Mouse (Mus musculus): ENCODE data around the gene Myo1b.

Gene Myo1b

DNA sequence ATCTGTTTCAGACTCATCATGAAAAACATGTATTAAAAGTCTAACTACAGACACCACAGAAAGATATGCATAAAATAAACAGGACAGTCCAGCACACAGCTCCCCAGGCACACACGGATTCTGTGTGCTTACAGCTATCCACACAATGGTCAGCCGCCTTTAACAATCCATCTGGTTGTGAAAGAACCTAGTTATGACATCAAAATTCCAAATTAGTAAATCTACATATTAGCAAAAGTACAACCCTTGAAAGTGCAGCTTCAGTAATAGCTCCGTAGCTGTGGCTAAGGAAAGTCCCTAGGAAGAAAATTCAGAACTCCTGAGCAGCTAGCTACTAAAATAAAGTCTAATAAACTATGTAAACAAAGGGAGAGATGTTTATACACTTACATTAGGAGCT is 21.1 kb downstream of the Myo1b start:
- no peak for DNase-seq

DNA sequence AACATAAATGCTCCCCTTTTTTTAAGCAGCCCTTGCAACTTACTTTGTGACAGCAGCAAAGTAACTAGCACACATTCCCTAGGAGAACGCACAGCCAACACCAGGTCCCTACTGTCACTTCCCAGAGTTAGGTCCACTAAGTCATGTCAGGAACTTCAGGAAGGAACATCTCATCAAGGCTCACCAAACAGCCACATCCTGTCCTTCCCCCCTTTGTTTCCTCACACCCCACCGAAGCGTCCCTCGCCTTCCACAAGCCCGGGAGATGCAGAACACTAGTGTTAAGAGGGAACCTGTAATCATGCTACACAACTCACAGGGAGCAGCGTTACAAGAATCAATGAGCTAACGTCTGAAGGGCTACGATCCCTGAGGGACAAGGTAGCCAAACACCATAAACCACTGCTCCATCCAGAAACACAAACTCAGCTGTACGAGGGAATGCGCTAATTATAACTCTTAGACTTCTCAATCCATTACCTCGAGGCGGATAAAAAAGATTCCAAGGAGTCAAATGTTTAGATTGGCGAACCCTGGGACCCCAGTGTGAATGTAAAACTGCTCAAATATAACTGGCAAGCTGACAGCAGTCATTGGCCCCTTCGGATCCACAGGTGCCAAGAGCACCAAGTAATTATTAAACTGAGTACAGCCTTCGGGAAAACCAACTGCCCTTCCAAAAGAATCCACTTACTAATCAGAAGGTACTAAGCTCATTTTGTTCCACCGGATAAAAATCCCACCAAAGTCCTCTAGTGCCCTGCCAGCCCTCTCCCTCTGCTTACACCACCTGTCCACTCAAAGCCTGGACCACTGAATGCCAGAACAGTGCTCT is 22.1 kb downstream of the Myo1b start:
- peak; percentile 42 for DNase-seq

DNA sequence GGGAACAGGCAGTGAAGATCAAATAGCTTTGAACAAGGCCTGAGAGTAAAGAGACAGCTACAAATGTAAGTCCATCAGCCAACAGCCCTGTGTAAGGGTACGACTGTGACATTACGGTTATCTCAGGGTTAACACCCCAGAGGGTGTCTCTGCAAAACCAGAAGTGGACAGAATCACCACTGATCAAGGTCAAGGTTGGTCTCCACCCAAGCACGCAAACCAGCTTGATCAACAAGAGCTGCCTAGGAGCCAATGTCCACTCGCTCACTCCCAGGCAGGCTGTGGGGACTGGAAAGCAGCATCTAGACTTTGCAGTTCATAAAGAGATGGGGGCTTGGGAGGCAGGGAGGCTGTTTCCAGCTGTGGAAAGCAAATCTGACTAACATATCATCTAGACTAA is 23.9 kb downstream of the Myo1b start:
- no peak for DNase-seq

DNA sequence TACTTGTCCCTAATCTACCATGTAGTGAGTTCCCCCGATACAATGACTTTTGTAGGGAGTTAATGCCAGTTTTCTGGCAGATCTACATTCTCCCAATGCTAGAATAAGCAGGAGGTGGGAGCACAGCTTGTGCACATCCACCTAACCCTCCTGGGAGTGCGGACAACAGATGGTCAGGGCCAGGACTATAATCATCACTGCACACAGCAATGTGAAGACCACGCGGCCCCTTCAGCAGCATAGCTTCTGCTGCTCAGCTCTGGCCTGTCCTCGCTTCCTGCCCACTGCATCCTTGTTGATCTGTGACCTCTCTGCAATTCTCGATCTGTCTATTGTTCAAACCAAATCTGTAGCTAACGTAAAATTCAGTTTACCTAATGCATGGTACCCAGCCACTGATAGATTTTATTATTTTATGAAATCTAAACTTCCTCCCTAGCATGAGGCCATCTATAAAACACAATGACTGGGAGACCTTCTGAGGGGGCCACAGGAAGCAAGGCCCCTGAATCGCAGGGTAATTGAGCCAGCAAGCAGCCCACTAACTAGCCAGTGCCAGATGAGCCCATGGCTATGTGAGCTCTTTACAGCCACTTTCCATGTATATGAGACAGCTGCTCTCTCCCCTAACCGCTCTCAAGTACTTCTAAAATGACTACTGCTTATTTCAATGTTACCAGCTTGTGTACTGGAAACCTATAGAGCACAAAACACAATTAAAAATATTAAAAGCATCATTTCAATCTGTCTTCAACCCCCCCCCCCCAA is 27.6 kb downstream of the Myo1b start:
- DNase-seq, result no peak

DNA sequence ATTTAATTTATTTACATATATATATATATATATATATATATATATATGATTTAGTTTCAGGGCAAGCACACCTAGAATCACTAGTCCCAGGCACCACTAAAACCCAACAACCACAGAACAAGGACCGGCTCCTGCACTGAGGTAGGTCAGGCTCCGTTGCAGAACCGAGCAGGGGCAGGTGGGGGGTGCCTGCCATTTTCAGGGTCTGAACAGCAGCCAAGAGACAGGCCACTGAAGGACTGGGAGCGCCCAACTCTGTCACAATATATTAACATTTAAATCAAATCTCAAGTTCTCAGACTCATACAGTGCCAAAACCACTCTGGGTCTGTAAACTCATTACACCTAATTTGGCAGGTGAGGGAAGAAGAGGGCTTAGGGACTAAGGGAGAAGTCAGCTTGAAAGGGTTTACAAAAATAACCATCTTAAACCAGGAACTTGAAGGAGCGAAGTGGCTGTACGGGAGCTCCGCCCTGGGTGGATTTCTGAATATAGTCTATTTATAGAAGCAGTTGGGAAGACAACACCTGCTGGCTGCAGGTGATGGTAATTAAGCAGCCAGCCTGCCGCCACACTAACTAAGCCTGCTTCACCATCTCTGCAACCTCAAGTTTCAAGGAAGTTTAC is 30.4 kb downstream of the Myo1b start:
- DNase-seq, result no peak

DNA sequence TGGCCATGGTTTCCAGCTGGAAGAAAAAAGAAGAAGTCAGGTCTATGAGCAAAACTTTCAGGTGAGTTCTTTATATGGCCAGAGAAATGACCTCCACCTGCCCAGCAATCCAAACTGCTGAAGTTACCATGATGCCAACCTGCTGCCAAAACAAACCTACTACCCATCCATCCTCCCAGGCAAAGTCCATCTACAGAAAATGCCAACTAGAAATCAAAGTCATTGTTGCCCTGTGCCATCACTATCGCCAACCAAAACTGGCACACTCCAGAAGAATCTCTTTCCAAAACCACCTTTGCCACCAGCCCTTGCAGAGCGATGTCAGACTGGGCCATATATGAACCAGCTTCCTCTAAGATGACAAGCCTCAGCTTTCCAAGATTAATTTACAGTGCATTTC is 32.7 kb downstream of the Myo1b start:
- no peak for DNase-seq

DNA sequence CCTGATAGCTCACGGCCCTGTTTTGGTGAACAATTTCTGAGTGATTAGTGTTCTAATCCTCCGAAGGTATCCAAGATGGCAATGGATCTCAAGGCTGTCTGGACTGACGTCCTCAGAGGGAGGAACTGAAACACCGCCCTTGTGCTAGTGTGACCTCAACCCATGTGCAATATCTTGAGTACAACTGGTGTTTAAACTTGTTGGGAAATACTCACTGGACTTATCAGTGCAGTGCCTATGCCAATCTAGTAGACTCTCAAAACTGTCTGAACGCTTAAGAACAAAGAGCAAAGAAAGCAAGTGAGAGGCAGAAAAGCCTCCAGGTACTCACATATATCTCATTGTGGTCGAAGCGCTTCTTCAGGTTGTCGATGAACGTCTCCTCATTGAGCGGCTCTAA is 33.1 kb downstream of the Myo1b start:
- no peak for DNase-seq

DNA sequence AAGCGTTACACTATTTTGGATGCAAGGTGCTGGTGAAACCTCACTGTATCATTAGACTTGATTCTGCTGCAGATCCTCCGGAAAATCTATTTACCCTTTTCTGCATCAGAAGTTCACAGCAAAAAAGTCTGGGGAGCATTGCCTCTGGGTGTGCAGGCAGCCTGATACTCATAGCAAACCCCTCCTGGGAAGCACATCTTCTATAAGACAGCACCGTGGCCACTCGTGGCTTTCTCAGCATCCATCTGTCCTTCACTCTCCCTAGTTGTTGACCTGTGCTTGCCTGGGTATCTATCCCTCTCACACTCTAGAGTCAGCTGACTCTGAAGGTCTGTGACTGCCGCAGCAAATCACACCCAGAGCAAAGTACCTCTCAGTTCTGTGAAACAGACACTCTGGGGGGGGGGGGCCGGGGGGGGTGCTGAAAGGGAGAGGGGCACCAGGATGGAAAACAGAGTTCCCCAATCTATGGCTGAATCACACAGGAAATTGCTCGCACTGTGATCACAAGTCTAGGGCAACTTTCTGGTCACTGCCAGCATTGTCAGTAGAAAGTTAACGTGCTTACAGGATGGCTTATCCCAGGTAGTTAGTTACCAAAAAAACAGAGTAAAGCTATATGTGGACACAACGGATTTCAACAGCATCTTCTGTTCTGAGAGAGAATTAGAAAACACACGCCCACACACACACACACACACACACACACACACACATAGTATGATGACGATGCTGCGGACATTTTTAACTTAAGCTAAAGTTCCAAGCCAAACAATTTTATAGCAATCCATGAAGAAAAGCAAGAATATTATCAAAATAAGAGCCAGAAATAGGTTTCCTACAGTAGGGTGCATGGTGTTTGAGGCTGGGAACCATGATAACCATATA is 35.7 kb downstream of the Myo1b start:
- DNase-seq, result no peak

DNA sequence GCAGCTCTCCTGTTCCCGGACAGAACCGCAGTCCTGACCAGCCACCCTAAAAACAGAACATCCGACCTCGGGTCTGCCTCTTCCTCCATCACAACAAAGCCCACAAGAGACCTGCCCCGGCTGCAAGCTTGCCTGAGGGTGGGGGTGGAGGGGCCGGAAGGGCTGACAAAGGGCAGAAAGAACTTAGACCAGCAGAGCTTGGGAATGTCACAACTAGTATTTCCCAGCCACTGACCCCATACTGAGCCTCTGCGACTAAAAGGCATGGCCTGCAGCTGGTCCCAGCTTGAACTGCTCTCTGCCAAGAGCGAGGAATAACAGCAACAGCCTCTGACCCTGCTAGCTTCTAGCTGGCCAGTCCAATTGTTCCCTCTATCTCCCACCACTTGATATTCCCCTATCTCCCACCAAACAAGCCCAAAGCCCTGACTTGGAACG is 36.5 kb downstream of the Myo1b start:
- DNase-seq, result peak; percentile 72

DNA sequence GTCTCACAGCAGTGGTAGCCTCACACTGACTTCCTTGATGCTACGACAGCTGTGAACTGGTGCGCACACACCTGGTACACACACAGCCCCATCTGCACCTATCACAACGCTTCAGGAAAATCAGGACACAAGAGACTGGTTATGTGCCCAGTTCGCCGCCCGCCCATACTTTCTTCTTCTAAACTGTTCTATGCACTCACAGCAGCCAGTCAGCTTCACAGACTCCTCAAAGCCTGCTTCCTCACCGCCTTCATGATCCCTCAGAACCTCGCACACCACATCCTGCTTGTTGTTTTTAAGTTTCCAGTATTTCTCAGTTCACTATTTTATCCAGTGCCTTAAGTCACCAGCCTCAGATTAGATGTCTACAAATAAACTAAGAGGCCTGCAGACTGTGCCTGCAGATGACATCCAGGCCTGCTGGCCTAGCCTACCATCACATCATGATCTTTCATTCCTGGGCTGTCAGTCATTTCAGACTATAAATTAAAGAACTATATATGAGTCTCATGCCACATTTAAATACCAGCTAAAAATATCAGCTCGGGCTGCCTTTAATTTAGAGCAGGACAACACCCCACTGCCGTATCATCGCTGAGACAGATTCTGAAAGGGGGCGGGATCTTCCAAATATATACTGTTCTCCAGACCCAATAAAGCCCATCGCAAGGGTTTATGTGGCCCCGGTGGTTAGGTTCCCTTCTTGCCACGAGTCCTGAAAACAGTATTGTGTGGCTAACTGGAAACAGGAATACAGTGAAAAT is 40.2 kb downstream of the Myo1b start:
- no peak for DNase-seq

DNA sequence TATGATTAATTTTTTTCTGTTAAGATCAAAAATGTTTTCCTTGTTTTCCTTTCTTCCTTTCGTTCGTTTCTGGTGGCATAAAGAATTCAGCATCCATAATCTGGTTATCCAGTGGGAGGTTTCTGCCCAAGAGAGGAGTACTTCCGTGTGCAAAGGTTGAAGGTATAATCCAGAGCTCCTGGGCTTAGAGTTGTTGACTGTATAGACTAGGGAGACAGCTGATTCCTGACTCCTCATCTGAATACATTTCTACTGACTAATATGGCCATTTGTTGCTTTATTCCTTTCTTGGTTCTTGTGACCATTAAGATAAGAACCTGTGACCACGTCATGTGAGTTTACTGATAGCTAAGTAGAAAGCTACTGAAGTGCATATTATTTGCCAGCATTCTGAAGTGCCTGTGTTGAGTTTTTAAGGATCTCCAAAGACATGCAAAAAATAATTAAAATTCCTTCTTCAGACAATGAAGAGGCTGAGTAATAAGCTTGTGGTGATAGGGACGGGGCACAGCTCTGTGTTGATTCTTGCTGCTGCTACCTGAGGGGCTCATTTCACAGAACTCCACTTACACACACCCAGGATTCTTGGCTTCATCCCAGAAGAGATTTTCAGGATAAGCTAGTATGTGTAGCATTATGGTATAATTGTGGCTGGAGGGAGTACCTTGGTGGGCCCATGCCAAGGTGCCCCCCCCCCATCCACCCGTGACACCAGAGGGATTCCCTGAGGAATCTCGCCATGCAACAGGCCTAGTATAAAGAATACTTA is 43.2 kb downstream of the Myo1b start:
- no peak for DNase-seq

DNA sequence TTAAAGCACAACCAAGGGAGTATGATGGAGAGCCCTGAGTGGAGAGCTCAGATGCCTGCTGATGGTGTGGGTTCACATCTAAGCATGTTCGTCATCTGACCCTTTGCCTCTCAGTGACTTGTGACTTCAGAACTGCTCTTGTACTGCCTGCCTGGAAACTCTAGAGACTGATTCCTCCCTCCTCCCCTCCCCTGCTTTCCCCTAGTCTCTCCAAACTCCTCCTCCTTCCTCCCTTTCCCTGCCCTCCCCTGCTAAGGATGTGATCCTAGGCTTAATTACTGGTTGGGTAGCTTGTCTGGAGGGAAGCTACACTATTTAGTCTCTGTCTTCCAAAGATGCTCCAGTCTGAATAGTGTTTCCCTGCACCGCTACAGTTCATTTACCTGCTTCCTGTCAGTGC is 44.6 kb downstream of the Myo1b start:
- DNase-seq, result peak; percentile 28

DNA sequence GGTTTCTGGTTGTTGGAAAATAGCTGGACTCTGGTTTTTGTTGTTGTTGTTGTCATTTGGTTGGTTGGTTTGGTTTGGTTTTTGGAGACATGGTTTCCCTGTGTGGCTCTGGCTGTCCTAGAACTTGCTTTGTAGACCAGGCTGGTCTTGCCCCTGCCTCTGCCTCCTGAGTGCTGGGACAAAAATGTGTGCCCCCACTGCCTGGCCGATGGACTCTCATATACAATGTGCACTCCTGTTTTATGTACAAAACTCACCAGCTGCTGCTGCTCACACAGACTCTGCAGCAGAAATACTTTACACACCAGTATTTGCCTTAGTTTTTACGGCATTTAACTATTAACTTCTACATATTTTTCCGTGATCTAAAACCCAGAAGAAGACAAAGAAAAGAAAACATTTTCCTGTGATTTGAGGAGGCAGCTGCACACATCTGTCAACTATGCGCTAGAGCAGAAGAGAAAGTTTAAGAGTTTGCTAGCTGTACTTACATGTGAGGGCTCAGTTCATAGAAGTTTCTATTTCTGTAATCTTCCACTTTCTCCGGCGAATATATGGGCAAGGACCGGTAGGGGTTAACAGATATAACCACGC is 52.9 kb downstream of the Myo1b start:
- DNase-seq, result no peak

DNA sequence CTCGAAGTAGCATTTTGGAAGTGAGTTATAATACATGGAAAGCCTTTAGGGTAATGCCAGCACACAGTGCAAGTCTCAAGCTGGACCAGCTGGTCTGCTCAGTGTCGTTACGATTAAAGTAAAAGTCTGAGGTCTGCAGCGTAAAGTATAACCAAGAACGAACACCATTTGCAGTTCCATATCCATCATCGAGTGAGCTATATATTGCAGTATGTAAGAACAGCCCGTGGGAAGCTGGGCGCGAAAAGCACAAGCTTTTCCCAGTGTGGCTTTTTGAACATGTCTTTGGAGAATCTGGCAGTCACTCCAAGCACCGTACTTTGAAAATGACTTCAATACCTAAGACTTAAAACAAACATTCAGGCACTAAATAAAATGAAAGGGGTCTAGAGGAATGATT is 55.0 kb downstream of the Myo1b start:
- no peak for DNase-seq

DNA sequence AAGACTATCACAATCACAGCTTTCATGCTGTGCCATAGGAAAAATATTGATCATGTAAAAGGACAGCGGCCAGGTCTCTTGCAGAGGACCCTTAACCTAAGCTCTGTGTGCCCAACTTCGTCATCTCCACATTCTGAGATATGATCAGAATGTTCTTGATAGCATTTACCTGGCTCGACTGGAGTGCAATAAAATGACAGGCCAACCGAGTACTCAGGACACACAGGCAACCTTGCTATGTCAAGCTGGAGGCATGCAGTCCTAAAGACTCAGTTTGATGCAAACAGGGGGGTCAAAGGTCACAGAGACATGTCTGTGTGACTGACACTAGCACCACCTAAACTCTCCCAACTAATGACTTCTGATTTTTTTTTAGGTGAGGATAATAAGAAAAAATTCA is 58.9 kb downstream of the Myo1b start:
- no peak for DNase-seq

DNA sequence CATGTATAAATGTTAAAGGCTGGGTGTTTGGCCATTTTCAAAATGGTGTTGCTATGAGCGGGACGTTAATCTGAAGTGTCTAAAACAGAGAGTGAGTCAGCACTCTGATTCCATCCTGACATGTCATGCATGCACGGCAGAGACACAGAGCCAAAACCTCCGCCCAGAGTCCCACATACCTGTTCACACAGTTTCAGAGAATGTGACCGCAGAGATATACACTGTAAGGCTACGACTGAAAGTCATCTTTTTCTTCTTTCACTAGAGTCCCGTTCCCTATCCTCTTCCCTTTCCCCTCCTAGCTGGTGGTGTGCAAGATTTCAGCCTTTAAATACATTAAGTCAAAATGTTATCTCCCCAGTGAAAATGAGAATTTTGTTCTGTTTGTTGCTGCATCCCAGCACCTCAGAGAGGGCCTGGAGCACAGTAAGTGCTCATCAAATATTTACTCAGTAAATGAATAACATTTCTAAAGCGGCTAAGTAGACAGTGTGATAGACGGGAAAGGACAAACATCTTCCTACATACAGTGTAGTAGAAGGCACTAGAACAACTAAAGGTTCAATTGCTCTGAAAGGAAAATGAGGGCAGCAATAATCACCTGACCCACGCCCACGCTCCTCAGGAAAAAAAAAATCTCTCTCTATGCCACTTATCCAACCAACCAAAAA is 59.5 kb downstream of the Myo1b start:
- DNase-seq, result no peak

DNA sequence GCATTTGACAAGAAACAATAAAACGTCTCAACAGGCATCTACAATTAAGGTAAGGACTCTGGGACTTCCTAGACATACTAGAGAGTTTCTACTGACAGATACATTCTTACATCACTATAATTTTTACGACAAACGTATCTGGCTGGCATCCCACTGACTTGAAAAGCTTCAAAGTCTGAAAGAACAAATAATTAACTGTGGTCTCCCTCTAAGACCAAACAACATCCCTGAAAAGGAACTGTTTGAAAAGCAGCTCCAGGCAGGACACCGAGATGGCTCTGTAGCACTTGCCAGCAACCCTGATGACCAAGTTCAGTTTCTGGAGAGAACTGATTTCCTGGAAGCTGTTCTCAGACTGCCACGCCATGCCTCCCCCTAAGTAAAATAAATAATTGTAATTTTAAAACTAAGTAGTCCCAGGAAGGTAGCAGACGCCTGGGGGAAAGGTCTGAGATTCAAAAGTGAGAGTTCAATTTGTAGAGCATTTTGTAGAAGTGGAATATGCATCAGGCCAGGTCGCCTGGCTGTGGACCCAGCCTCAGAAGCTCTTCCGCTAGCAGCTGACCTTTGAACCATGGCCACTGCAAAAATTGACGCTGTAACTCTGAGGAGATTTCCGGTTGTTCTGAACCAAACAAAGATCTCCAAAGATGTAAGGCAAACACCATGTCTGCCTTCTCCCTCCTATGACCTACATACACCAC is 60.2 kb downstream of the Myo1b start:
- DNase-seq, result peak; percentile 60

DNA sequence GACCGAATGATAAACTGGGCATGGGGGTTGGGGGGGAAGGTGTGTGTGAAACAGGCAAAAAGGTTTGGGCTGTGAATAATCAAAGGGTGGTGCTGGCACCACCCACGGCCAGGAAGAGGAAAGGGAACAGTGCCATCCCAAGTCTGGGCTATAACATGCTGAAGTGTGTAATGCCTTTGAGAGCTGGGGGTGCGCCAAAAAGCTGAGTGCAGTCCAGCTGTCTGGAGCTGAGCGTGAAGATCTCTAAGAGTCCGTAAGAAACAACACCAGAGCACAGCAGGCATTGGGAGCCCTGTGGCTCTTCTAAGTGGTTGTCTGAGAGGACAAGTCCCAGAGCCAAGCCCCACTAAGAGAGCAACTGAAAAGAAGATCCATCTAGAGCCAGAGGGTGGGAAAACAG is 63.6 kb downstream of the Myo1b start:
- DNase-seq, result no peak

DNA sequence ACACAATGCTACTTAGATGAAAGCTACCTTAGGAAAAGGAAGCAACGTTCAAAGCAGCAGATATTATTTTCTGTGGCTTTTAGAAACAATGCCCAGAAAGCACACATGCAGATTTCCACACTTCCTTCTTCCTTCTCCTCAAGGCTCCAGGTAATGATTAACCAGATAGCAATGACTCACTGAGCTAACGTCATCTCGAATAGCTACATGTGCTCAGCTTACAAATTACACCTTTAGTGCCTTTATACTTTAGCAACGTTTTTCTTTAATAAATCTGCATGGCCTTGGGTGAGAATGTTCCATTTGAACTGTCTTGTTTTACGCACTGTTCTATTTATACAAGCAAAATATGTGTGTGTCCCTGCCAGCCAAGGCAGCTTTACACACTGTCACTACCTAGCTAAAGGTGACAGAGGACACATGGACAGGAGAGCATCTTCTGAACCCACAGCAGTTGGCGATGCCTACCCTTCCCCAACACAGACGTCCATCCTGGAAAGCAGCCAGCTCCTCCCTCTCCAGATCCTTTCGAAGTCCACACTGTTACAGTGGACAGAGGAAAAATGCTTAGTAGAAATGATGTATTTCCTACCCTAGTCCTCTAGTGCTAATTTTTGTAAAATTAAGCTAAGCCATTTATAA is 66.2 kb downstream of the Myo1b start:
- peak; percentile 44 for DNase-seq

Data from kidney, postnatal 14 days (tissue).